Mouse (Mus musculus) lung, postnatal 25 days (tissue): ENCODE measurements around the gene Avil.
"Not testable (repeated sequence)": the region's sequence is repeated elsewhere in the genome, so short reads cannot be mapped to it uniquely, and the experiment has no call there.

Experiments used
- DNase-seq: peaks from one replicate; pipeline ENCODE4 v3.0.0; 2022; ENCODE audit warnings: low spot score

The Avil gene

DNA sequence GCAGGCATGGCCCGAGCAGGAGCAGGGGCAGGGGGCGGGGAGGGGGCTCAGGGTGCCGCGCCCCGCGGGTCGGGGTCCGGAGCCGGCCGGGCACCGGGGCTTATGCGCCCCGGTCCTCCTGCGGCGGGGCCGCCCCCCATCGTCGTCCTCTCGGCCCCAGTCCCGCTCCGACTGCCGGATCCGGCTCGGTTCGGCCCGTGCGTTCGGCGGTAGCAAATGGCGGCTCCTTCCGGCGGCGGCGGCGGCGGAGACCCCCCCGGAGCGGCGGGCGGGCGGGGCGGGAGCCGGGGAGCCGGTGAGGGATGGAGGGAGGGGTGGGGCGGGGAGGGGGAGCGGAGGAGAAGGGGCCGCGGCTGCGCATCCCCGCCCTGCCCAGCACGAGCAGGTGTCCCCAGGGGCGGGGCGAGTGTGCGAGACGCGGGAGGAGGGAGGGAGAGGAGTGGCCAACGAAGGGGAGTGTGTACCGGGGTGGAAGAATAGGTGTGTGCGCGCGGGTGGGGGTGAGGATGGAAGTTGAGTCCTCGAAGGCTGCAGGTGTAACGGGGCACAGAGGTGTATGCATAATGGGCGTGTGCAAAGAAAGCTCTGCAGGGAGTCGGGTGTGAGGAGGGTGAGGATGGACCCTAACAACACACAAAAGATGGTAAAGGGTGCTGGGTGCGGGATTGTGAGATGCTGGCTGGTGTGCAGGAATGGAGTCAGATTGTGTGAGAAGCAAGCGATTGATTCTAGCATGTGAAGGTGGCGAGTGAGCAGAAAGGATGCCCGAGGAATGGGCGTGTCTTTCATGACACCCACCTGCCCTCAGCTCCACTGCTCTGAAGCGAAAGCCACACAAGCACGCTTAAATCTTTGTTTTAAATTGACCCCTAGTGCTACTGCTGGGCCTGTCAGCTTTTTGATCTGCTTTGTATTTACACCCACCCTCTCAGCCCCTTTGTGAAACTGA lies 59.7 kb downstream of the Avil start, which contains the start of gene March9:
Gene March9 (minus strand): TSS at position 217 of the 949 bp plus-strand sequence.
- DNase-seq: peak; percentile 82

DNA sequence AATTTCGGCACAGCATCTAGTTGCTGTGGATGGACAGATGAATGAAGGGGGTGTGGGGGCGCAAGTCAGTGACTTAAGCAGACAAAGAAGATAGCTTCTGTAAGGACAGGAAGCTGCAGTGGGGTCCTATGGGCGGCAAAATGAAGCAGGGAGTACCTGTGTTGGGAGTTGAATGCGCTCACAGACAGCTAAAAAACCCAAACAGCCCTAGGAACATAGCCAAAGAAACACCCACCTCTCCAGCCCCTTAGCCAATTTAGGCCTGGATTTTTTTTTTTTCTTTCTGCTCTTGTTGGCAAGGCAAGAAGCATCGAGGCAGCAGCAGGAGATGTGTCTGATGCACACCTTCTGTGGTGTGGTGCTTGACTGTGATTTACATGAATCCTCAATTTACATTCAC lies 60.6 kb downstream of the Avil start:
- DNase-seq: no peak

DNA sequence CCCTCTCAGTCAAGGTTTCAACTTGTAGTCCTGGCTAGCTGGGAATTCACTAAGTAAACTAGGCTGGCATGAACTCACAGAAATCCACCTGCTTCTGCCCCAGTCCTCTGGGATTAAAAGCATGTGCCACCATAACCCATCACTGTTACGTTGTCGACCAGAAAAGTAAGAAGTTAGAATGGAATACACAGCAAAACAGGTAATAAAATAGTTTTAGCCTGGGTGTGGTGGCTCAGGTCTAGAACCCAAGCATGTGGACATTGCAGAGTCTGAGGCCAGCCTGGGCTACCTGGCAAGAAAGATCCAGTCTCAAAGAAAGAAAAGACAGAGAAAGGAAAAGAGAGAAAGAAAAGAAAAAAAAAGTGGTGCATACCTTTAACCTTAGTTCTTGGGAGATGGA lies 61.0 kb downstream of the Avil start:
- DNase-seq: no peak

DNA sequence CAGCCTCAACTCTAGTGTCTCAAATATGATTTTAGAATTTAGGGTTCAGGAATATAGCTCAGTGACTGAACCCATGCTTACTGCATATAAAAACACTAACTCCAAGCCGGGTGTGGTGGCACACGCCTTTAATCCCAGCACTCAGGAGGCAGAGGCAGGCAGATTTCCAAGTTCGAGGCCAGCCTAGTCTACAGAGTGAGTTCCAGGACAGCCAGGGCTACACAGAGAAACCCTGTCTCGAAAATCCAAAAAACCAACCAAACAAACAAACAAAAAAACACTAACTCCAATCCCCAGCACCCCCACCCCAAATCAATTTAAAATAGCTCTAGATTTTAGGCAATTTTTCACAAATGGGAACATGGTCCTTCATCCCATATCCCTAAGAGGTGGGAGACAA lies 61.6 kb downstream of the Avil start:
- DNase-seq: not testable (repeated sequence)

DNA sequence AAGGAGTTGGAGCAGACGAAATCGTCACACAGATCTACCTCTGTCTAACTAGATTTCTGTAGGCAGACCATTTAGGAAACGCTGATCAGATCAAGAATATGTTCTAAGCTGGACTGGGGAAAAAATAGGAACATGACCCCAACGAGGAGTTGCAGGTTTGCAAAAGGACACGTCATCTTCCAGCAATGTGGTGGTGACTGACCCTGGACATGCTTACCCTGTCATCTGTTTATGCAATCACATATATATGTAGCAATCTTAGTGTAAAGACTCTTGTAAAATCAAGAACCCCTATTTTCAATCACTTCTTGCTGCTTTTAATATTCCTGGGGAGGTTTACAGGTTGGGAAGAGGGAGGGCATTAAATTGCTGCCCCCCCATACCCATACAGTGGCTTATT lies 62.0 kb downstream of the Avil start:
- no peak for DNase-seq

DNA sequence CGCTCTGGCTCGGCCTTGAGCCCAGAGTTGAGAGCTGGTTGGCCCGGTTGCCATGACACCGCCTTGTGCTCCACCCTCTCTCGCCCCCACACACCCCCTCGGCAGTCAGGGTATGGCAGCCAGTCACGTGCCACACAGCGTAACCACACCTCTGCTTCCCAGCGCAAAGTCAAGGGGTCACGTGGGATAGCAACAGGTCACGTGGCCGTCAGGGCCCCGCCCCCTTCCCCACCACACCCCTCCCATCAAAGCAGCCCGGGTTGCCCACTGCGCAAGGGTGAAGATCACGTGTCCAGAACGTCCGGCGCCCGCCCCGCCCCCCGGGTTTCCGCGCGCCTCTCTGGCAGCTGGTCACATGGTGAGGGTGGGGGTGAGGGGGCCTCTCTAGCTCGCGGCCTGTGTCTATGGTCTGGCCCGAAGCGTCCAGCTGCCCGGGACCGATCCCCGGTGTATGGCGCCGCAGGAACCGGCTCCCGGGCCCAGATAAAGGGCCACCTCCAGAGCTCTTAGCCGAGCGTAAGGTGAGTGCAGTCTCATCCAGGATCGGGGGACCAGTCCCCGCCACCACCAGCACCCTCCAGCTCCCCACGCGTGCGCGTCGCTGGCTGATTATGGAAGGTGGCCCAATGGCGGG lies 62.8 kb downstream of the Avil start, which contains the start of gene Cdk4:
Gene Cdk4 (plus strand): TSS at position 296 of the 634 bp plus-strand sequence.
- peak; percentile 98 for DNase-seq

DNA sequence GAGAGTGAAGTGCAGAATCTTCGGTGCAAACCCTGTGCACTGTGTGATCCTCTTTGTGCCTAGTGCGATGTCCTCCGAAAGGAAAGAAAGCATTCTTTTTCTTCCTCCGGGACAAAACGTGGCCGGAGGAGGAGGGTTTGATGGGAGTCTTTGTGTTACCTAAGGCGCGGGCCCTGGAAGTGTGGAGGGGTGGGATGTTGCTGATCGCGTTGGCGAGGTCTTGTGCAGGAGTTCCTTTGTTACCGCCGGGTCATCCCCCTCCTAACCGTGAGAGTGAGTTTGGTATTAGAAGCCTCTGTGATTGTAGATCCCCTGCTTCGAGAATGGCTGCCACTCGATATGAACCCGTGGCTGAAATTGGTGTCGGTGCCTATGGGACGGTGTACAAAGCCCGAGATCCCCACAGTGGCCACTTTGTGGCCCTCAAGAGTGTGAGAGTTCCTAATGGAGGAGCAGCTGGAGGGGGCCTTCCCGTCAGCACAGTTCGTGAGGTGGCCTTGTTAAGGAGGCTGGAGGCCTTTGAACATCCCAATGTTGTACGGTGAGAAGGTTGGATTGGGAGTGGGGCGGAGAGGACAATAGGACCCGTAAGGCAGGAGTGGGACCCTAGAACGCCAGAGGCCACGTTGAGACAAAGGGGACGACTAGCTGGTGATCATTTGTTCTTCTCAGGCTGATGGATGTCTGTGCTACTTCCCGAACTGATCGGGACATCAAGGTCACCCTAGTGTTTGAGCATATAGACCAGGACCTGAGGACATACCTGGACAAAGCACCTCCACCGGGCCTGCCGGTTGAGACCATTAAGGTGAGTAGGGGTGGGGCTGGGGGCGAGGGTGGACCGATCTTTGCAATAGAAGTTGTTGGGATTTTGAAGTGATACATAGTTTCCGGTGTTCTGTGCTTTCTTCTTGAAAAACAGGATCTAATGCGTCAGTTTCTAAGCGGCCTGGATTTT lies 63.7 kb downstream of the Avil start:
- DNase-seq: no peak

DNA sequence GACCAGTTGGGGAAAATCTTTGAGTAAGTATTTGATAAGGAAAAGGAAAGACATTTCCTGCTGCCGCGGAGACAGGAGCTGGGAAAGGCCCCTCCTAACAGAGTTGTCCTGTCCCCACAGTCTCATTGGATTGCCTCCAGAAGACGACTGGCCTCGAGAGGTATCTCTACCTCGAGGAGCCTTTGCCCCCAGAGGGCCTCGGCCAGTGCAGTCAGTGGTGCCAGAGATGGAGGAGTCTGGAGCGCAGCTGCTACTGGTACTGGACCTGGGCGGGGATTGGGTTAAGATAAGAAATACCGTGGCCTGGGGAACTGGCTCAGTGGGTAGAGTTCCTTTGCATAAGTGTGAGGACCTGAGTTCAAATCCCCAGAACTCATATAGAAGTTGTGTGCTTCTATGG lies 65.5 kb downstream of the Avil start:
- no peak for DNase-seq

DNA sequence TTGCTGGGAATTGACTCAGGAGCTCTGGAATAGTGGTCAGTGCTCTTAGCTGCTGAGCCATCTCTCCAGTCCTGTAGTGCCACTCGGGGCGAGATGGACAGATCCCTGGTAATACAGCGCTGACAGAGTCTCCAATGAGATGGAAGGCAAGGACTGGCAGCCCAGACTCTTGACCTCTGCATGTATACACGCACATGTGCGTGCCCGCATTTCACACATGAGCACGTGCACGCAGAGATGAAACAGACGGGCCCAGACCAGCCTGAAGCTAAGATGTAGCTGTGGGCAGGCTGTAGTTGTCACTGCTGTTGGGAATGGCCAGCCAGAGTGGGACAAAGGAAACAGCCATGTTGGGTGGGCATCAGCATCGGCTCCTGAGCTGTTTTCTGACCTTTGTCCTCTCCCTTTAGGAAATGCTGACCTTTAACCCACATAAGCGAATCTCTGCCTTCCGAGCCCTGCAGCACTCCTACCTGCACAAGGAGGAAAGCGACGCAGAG lies 66.1 kb downstream of the Avil start:
- DNase-seq: no peak

DNA sequence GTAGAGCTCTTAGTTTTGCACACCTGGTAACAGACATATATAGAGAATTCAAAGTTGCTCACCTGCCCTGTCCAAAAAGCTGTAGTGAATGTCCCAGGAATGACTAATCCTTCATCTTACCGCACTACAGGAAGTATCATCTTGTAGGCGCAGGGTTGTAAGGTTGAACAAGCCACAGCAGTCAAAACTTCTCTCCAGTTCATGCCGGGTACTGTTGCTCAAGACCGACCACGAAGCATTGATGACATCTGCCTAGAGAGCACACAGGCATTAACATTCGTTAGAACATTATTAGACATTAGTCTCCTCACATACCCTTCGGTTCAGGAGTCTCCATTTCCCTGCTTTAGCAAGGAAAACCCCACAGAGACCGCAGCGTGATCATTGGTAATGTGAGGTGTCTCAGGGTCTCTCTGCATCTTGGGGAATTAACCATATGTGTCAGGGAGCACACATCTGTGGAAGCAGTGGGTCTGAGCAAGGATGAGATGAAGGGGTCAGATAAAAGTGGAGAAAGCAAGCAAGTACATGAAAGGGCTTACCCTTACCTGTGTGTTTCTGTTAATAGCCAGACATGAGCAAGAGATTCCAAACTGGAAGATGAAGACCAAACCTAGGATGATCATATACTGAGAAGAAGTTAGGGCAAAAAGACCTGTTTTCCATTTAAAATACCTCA lies 68.0 kb downstream of the Avil start:
- DNase-seq: no peak

DNA sequence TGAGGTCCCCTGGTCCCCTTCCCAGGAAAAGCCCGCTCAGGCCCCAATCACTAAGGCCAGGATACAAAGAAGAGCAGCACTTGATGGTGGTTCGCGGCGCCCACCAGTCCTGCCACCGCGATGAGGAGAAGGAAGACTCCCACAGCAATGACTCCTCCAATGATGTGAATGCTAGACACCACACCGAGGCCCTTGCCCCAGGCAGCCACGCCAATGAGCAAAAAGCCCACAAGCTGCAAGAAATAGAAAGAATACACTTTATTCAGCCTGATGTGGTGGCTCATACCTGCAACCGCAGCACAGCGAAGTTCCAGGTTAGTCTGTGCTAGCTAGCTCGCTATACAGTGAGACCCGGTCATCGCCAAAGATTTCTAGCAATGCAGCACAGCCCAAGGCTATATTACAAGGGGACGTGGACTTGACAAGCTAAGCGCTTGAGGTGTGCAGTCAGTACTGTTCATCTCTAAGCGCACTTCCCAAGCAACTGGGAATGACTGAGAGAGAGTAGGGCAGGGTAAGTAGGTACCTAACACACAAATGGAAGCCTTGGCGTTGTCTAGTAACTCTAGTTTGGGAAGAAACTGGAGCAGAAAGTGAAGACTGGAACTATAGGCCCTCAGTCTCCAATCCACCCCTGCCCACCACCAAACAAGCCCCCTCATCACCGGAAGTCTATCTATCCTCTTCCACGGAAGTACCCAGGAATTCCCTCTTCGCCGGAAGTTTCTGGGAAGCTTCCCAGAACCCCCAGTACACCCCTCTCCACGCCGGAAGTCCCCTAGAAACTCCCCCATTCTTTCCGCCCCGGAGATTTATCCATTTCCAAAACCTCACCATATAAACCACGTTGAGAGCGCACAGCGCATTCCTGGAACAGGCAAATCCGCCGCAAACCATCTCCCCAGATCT lies 69.0 kb downstream of the Avil start:
- DNase-seq: no peak
